Mouse (Mus musculus): ENCODE data around the gene Mlh3. TPM values are rescaled to one million over a fixed set of nuclear protein-coding genes. Genes with fewer than 3 reads are reported as not detected.

Mlh3 gene
- polyA plus RNA-seq, 1 experiment from 2014 or later: 9.5 TPM

DNA sequence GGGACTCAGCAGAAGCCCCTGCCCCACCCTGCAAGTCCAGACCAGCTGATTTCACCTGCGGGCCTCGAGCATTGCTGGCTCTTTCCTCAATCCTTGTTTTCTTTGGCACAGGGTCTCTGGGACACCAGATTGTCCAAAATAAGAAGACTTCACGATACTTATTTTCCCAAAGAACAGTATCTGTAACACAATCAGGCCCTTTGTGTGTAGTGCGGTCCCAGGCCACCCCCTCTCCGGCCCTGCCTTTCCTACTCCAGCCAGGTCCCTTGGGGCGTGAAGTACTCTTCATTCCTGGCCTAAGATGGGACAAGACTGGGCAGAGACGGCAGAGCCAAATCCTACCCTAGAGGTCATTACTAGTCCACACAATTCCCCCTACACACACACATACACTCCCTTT, 68.2 kb downstream of the Mlh3 start:
- 88% methylated on average over 7 of the region's 7 CpGs for whole genome bisulfite sequencing

DNA sequence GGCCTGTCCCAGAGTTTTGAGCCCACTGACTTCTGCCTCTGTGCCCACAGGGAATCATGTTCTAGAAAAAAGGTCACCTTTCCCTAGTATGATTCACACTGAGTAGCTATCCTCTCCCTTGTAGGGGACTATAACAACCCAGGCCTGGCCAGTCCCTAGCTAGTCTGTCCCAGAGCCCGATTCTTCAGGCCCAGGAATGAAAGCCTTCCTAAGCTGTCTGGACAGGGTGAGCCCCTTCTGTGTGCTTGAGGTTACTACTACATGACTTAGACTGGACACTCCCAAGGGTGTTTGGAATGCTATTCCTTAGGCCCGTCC, 68.6 kb downstream of the Mlh3 start:
- no peak overlapping the region for H3K27ac ChIP-seq (ENCODE audit: low read depth, low read length)
- no peaks in the 10 kb centered on the region for H3K27me3 ChIP-seq (ENCODE audit: control insufficient read depth, insufficient read depth, low read length)
- ATAC-seq (ENCODE audit: insufficient read depth, low FRiP score, low TSS enrichment): no peak
- no peaks in the 10 kb centered on the region for H3K9me3 ChIP-seq (ENCODE audit: control insufficient read depth, low read length)
- H3K4me3 ChIP-seq (ENCODE audit: low read depth, low read length): no peak overlapping the region
- DNase-seq (ENCODE audit: low spot score): no peak
- H3K36me3 ChIP-seq (ENCODE audit: control insufficient read depth, insufficient read depth, low read length): no peaks in the 10 kb centered on the region
- no peak overlapping the region for H3K4me2 ChIP-seq (ENCODE audit: low read depth)
- 78% methylated on average over 2 of the region's 2 CpGs for WGBS
- H3K9ac ChIP-seq (ENCODE audit: low read length): no peak overlapping the region
- H3K4me1 ChIP-seq (ENCODE audit: control insufficient read depth, insufficient read depth, low read length): no peaks in the 10 kb centered on the region

More for the DNA sequence above, 68.2 kb downstream of the Mlh3 start:
- DNase-seq (ENCODE audit: low spot score) (no peak), ATAC-seq (ENCODE audit: insufficient read depth, low FRiP score, low TSS enrichment) (no peak)
- Histone ChIP-seq H3K27ac (ENCODE audit: low read depth, low read length) (no peak overlapping the region), H3K4me2 (ENCODE audit: low read depth) (no peak overlapping the region), H3K27me3 (ENCODE audit: control insufficient read depth, insufficient read depth, low read length) (no peaks in the 10 kb centered on the region), H3K4me1 (ENCODE audit: control insufficient read depth, insufficient read depth, low read length) (no peaks in the 10 kb centered on the region), H3K36me3 (ENCODE audit: control insufficient read depth, insufficient read depth, low read length) (no peaks in the 10 kb centered on the region), H3K4me3 (ENCODE audit: low read depth, low read length) (no peak overlapping the region), H3K9me3 (ENCODE audit: control insufficient read depth, low read length) (no peaks in the 10 kb centered on the region), H3K9ac (ENCODE audit: low read length) (no peak overlapping the region)

DNA sequence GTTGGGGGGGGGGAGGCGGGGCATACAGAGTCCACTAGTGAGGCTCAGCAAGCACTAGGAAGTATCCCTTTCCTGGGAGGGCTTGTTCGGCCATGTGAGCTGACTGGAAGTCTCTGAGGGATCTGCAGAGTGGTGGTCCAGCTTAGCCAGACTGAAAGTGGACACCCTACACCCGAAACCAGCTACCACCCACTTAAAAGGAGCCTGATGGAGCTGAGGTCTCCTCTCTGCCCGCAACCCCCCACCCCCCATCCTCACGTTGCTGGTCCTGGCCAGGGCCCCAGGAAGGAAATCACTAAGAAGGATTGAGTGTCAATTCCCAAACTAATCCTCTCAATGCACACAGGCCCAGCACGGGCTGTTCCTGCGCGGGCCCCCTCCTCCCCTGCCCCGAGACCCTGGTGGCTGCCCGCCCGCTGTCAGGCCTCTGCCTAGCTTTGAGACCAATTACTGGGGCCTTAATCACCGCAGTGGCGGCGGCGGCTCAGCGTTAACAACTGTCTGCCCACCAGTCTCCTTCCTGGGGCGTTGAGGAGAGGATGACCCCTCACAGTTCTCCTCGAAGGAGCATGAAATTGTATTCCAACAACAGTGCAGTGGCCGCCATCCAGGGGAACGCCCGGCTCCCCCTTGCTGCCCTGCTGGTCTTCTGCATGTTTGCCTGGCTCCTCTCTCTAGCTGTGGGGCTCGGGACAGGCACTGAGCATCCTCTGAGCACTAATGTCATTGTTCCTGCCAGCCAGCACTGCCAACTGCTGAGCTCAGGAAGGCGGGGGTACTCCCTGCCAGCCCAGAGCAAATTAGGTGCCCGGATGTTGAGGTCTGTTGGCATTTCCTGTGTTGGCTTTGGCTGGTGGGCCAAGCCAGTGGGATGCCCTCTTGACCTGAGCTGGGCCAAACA, 69.2 kb downstream of the Mlh3 start:
- H3K4me2 ChIP-seq (ENCODE audit: low read depth): 0 out of 2 replicates have a peak overlapping the region, but pooled peaks have one; percentile 2
- no peak overlapping the region for H3K27ac ChIP-seq (ENCODE audit: low read depth, low read length)
- peak overlapping the region; percentile 38 for H3K9ac ChIP-seq (ENCODE audit: low read length)
- WGBS: 18% methylated on average over 24 of the region's 24 CpGs
- H3K27me3 ChIP-seq (ENCODE audit: control insufficient read depth, insufficient read depth, low read length): no peaks in the 10 kb centered on the region
- H3K9me3 ChIP-seq (ENCODE audit: control insufficient read depth, low read length): no peaks in the 10 kb centered on the region
- DNase-seq (ENCODE audit: low spot score): no peak
- no peak for ATAC-seq (ENCODE audit: insufficient read depth, low FRiP score, low TSS enrichment)
- no peaks in the 10 kb centered on the region for H3K4me1 ChIP-seq (ENCODE audit: control insufficient read depth, insufficient read depth, low read length)
- no peak overlapping the region for H3K4me3 ChIP-seq (ENCODE audit: low read depth, low read length)
- no peaks in the 10 kb centered on the region for H3K36me3 ChIP-seq (ENCODE audit: control insufficient read depth, insufficient read depth, low read length)

DNA sequence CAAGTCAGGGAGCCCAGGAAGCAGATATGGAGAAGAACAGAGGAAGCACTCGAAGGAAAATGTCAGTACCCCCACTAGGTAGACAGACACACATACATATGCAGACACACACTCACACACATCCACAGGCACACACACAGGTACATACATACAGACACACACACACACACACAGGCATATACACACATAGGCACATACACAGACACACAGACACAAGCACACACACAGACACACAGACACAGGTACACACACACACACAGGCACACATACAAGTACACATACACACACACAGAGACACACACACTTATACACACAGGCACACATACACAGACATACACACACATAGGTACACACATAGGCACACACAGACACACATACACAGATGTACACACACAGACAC, 70.4 kb downstream of the Mlh3 start:
- Histone ChIP-seq H3K9me3 (ENCODE audit: control insufficient read depth, low read length) (no peaks in the 10 kb centered on the region), H3K27me3 (ENCODE audit: control insufficient read depth, insufficient read depth, low read length) (no peaks in the 10 kb centered on the region), H3K4me1 (ENCODE audit: control insufficient read depth, insufficient read depth, low read length) (no peaks in the 10 kb centered on the region), H3K36me3 (ENCODE audit: control insufficient read depth, insufficient read depth, low read length) (no peaks in the 10 kb centered on the region), H3K9ac (ENCODE audit: low read length) (no peak overlapping the region), H3K4me3 (ENCODE audit: low read depth, low read length) (no peak overlapping the region), H3K4me2 (ENCODE audit: low read depth) (no peak overlapping the region), H3K27ac (ENCODE audit: low read depth, low read length) (no peak overlapping the region)
- ATAC-seq (ENCODE audit: insufficient read depth, low FRiP score, low TSS enrichment): no peak
- DNase-seq (ENCODE audit: low spot score): no peak
- WGBS: 56% methylated on average over 1 of the region's 1 CpGs

DNA sequence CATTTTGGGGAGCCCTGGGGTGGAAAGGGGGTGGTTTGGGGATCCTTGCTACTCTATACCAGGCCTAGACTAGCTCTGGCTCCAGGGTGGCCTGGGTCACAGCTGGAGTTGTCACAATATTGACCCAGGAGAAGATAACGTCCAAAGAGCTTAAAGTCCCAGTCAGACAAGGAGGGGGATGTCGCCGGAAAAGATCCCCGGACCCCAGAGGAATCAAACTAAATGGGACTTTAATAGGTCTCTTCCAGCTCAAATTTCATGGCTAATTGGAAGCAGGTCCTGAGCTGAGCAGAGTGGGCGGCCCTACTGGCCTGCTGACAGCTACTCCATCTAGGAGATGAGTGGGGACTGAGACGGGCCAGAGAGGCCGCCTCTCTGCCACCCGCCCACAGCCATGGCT, 72.5 kb downstream of the Mlh3 start:
- no peak overlapping the region for H3K27ac ChIP-seq (ENCODE audit: low read depth, low read length)
- no peaks in the 10 kb centered on the region for H3K9me3 ChIP-seq (ENCODE audit: control insufficient read depth, low read length)
- peak; percentile 48 for DNase-seq (ENCODE audit: low spot score)
- no peaks in the 10 kb centered on the region for H3K36me3 ChIP-seq (ENCODE audit: control insufficient read depth, insufficient read depth, low read length)
- H3K27me3 ChIP-seq (ENCODE audit: control insufficient read depth, insufficient read depth, low read length): 0 out of 2 replicates have a peak, but pooled peaks cover 2% of the 10 kb centered on the region
- no peak overlapping the region for H3K9ac ChIP-seq (ENCODE audit: low read length)
- no peak overlapping the region for H3K4me2 ChIP-seq (ENCODE audit: low read depth)
- H3K4me3 ChIP-seq (ENCODE audit: low read depth, low read length): no peak overlapping the region
- 38% methylated on average over 8 of the region's 8 CpGs for WGBS
- no peak for ATAC-seq (ENCODE audit: insufficient read depth, low FRiP score, low TSS enrichment)
- no peaks in the 10 kb centered on the region for H3K4me1 ChIP-seq (ENCODE audit: control insufficient read depth, insufficient read depth, low read length)

DNA sequence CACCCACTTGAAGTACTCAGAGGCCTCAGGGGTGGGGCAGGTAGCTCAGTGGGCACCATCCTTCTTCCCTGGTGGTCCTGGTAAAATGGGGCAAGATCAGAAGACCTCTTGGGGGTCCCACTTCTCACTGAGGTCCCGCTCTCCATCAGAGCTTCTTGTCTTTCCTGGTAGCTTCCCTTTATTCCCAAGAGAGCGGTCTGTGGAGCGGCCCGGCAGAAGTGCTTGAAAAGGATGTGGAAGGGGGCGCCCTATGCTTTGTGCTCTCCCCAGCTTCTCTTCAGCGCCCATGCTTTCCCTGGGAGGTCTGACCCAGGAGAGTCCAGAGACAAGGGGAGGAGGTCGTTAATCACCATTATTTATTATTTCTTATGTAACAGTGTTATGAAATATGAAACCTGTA, 73.0 kb downstream of the Mlh3 start:
- Histone ChIP-seq H3K9me3 (ENCODE audit: control insufficient read depth, low read length) (no peaks in the 10 kb centered on the region), H3K4me1 (ENCODE audit: control insufficient read depth, insufficient read depth, low read length) (0 out of 2 replicates have a peak, but pooled peaks cover 2% of the 10 kb centered on the region), H3K4me3 (ENCODE audit: low read depth, low read length) (no peak overlapping the region), H3K27ac (ENCODE audit: low read depth, low read length) (no peak overlapping the region), H3K9ac (ENCODE audit: low read length) (no peak overlapping the region), H3K4me2 (ENCODE audit: low read depth) (no peak overlapping the region), H3K27me3 (ENCODE audit: control insufficient read depth, insufficient read depth, low read length) (0 out of 2 replicates have a peak, but pooled peaks cover 2% of the 10 kb centered on the region), H3K36me3 (ENCODE audit: control insufficient read depth, insufficient read depth, low read length) (no peaks in the 10 kb centered on the region)
- ATAC-seq (ENCODE audit: insufficient read depth, low FRiP score, low TSS enrichment): no peak
- no peak for DNase-seq (ENCODE audit: low spot score)
- 74% methylated on average over 7 of the region's 7 CpGs for WGBS

DNA sequence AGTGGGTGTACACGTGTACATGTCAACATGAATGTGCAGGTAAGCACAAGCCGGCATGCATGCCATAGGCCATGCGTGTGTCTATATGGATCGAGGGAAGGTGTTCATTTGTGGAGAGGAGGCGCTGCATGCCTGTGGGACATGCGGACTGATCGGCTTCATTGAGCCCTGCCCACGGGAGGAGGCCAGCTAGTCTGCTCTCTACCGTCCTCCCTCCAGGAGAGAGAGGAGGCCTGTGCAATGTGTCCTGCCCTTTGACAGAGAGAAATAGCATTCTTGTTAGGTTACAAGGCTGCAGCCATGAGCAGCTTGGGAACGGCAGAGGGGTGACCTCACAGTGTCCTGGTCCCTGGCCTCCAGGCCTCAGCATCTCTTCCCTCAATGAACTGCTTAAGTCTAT, 74.2 kb downstream of the Mlh3 start:
- WGBS: 81% methylated on average over 10 of the region's 10 CpGs
- DNase-seq (ENCODE audit: low spot score): no peak
- no peak overlapping the region for H3K4me3 ChIP-seq (ENCODE audit: low read depth, low read length)

DNA sequence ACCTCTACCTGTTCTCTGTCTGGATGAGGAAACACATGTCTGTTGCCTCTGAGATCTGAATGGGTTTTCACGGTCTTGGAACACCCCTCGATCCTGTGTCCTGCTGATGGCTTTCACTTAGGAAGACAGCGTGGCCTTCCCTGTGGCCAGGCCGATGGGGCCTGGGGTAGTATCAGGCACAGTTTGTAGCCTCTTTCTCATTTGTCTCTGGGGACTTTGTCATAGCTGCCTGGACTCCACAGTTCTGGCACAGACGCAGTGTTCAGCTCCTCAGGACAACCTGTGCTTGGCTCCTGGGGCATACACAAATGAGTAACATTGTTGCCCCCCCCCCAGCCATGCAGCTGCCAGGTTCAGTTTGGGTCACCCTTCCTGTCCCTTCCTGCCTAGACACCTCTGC, 75.3 kb downstream of the Mlh3 start:
- no peak for DNase-seq (ENCODE audit: low spot score)
- ATAC-seq (ENCODE audit: insufficient read depth, low FRiP score, low TSS enrichment): no peak
- 0 out of 2 replicates have a peak, but pooled peaks cover 2% of the 10 kb centered on the region for H3K4me1 ChIP-seq (ENCODE audit: control insufficient read depth, insufficient read depth, low read length)
- no peaks in the 10 kb centered on the region for H3K36me3 ChIP-seq (ENCODE audit: control insufficient read depth, insufficient read depth, low read length)
- WGBS: 90% methylated on average over 5 of the region's 5 CpGs
- H3K27me3 ChIP-seq (ENCODE audit: control insufficient read depth, insufficient read depth, low read length): 0 out of 2 replicates have a peak, but pooled peaks cover 2% of the 10 kb centered on the region
- H3K4me3 ChIP-seq (ENCODE audit: low read depth, low read length): no peak overlapping the region
- no peak overlapping the region for H3K9ac ChIP-seq (ENCODE audit: low read length)
- H3K27ac ChIP-seq (ENCODE audit: low read depth, low read length): no peak overlapping the region
- no peak overlapping the region for H3K4me2 ChIP-seq (ENCODE audit: low read depth)
- no peaks in the 10 kb centered on the region for H3K9me3 ChIP-seq (ENCODE audit: control insufficient read depth, low read length)

More for the DNA sequence above, 74.2 kb downstream of the Mlh3 start:
- Histone ChIP-seq H3K27ac (ENCODE audit: low read depth, low read length) (no peak overlapping the region), H3K36me3 (ENCODE audit: control insufficient read depth, insufficient read depth, low read length) (no peaks in the 10 kb centered on the region), H3K9ac (ENCODE audit: low read length) (no peak overlapping the region), H3K4me1 (ENCODE audit: control insufficient read depth, insufficient read depth, low read length) (0 out of 2 replicates have a peak, but pooled peaks cover 2% of the 10 kb centered on the region), H3K9me3 (ENCODE audit: control insufficient read depth, low read length) (no peaks in the 10 kb centered on the region), H3K27me3 (ENCODE audit: control insufficient read depth, insufficient read depth, low read length) (0 out of 2 replicates have a peak, but pooled peaks cover 2% of the 10 kb centered on the region), H3K4me2 (ENCODE audit: low read depth) (no peak overlapping the region)
- ATAC-seq (ENCODE audit: insufficient read depth, low FRiP score, low TSS enrichment): no peak

DNA sequence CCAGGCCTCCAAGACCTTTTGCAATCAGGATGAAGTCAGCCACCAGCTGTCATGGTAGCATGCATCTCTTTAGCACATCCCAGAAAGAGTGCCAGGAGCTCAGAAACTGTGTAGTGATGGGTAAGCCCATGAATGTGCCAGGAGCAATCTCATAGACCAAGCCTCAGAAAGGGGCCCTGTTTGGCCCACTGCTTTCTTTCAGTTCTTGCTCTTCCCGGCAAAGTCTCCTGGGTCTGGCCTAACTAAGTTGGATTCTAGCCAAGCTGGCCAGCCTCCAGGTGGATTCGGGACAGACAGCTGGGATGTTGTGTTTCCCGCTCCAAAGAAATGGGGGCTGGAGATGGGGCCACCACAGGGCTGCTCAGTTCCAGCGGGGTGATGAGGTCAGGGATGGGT, 75.8 kb downstream of the Mlh3 start:
- Histone ChIP-seq H3K27me3 (ENCODE audit: control insufficient read depth, insufficient read depth, low read length) (0 out of 2 replicates have a peak, but pooled peaks cover 2% of the 10 kb centered on the region), H3K36me3 (ENCODE audit: control insufficient read depth, insufficient read depth, low read length) (no peaks in the 10 kb centered on the region), H3K9me3 (ENCODE audit: control insufficient read depth, low read length) (no peaks in the 10 kb centered on the region), H3K4me2 (ENCODE audit: low read depth) (no peak overlapping the region), H3K9ac (ENCODE audit: low read length) (no peak overlapping the region), H3K27ac (ENCODE audit: low read depth, low read length) (no peak overlapping the region), H3K4me3 (ENCODE audit: low read depth, low read length) (no peak overlapping the region), H3K4me1 (ENCODE audit: control insufficient read depth, insufficient read depth, low read length) (0 out of 2 replicates have a peak, but pooled peaks cover 2% of the 10 kb centered on the region)
- DNase-seq (ENCODE audit: low spot score) (no peak), ATAC-seq (ENCODE audit: insufficient read depth, low FRiP score, low TSS enrichment) (no peak)
- WGBS: 73% methylated on average over 4 of the region's 4 CpGs

Measured in neural tube, embryonic 11.5 days (tissue).